Mouse (Mus musculus) right cerebral cortex, adult 18-20 months (tissue): ENCODE measurements at regions not wholly inside any gene's neighbourhood (a gene's known extent, or its start where the extent isn't known, plus 50 kb on each side); places are given as distances from the start of the nearest gene placed in this dataset.

Experiments
- DNase-seq: peaks from one replicate; pipeline ENCODE4 v3.0.0; 2022; ENCODE audit warnings: mixed read lengths

- DNase-seq, result peak; percentile 25
Observed at GRCm38 (mm10) chr10:17564895-17565620, 158.0 kb upstream of the Cited2 start.

GRCm38 (mm10) chr10:17566975-17567374 is 156.0 kb upstream of the Cited2 start:
- no peak for DNase-seq

- no peak for DNase-seq
Observed at GRCm38 (mm10) chr10:17567631-17568030, 155.4 kb upstream of the Cited2 start.

GRCm38 (mm10) chr10:17569577-17570113 is 153.4 kb upstream of the Cited2 start:
- DNase-seq, result no peak

GRCm38 (mm10) chr10:17574894-17575293 is 148.1 kb upstream of the Cited2 start:
- DNase-seq, result no peak

GRCm38 (mm10) chr10:17575448-17576332 is 147.3 kb upstream of the Cited2 start:
- no peak for DNase-seq

- no peak for DNase-seq
Observed at GRCm38 (mm10) chr10:17576333-17576750, 146.7 kb upstream of the Cited2 start.

- no peak for DNase-seq
Observed at GRCm38 (mm10) chr10:17579463-17579862, 143.6 kb upstream of the Cited2 start.

GRCm38 (mm10) chr10:17584842-17585241 is 138.2 kb upstream of the Cited2 start:
- DNase-seq, result no peak

- DNase-seq, result no peak
Observed at GRCm38 (mm10) chr10:17586910-17587309, 136.1 kb upstream of the Cited2 start.

- no peak for DNase-seq
Observed at GRCm38 (mm10) chr10:17589136-17589535, 133.9 kb upstream of the Cited2 start.

- no peak for DNase-seq
Observed at GRCm38 (mm10) chr10:17590195-17590594, 132.8 kb upstream of the Cited2 start.

GRCm38 (mm10) chr10:17592387-17592786 is 130.6 kb upstream of the Cited2 start:
- no peak for DNase-seq

GRCm38 (mm10) chr10:17596126-17596525 is 126.9 kb upstream of the Cited2 start:
- DNase-seq, result no peak

- no peak for DNase-seq
Observed at GRCm38 (mm10) chr10:17596743-17597142, 126.3 kb upstream of the Cited2 start.

GRCm38 (mm10) chr10:17599246-17599645 is 123.8 kb upstream of the Cited2 start:
- DNase-seq, result peak; percentile 24

- no peak for DNase-seq
Observed at GRCm38 (mm10) chr10:17599831-17600761, 122.9 kb upstream of the Cited2 start.

- DNase-seq, result no peak
Observed at GRCm38 (mm10) chr10:17600762-17601108, 122.3 kb upstream of the Cited2 start.

- no peak for DNase-seq
Observed at GRCm38 (mm10) chr10:17602446-17602845, 120.6 kb upstream of the Cited2 start.

- no peak for DNase-seq
Observed at GRCm38 (mm10) chr10:17608220-17608619, 114.8 kb upstream of the Cited2 start.

- DNase-seq, result no peak
Observed at GRCm38 (mm10) chr10:17610592-17610991, 112.4 kb upstream of the Cited2 start.

GRCm38 (mm10) chr10:17613281-17613680 is 109.7 kb upstream of the Cited2 start:
- no peak for DNase-seq

GRCm38 (mm10) chr10:17618024-17618423 is 105.0 kb upstream of the Cited2 start:
- DNase-seq, result no peak
